Mouse (Mus musculus): ENCODE results near the gene 1190002N15Rik.

Gene 1190002N15Rik

GRCm38 (mm10) chr9:94529146-94529746, 8.6 kb downstream of the 1190002N15Rik start:
- no peak for DNase-seq

GRCm38 (mm10) chr9:94526473-94526872, 11.4 kb downstream of the 1190002N15Rik start:
- no peak for DNase-seq

DNA sequence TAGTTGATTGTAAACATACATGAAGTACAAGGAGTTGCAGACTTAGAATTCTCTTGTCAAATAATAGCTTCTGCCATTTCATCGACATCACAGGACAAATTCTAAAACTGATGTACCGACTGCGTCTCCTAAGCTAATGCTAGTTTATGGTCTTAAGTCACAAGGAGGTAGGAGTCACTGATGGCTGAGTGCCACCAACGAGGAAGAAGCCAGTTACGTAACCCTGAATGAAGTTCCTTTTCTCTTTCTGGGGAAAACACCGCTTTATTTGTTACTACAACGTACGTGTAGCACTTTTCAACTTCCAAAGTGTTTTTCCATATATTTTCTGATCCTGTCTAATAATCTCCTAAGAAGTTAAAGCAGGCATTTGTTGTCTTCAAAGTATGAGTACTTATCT, 25.6 kb downstream of the 1190002N15Rik start:
- no peak for DNase-seq

- DNase-seq, result no peak
Observed at GRCm38 (mm10) chr9:94511139-94511538, 26.7 kb downstream of the 1190002N15Rik start.

DNA sequence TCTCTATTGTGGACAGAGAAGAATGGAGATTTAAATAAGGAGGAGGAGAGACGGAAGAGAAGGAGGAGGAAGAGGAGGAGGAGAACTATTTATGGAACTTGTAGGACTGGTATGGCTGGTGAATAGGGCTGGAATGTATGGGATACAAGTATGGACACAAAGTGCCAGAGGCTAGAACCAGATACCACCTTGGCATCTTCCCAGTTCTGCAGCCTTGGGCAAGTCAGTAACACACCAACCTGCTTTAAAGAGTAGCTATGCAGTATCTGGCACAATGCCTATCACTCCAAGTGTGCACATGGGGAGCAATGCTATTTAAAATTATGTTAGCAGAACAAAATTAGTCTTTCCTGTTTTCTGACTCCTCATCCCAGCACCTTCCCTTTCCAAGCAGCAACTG, 30.9 kb downstream of the 1190002N15Rik start:
- DNase-seq, result no peak

DNA sequence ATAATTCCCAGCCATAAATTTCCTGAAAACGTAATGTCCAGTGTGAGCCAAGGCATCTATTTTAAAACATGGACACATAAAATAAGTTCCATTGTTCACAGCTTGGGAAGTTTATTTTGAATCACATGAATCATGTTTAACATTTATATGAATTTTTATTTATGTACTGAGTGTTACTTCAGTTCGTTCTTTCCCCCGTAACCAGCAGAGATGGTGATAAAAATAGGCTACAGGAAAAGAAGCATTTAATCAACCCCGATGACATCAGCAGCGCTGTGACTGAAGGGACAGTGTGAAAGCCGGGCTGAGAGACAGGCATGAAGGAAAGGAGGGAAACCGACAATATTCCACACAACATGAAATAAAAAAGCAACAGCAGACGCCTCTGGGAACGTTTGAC, 46.4 kb downstream of the 1190002N15Rik start:
- no peak for DNase-seq

- no peak for DNase-seq
Observed at GRCm38 (mm10) chr9:94487976-94488375, 49.9 kb downstream of the 1190002N15Rik start.

DNA sequence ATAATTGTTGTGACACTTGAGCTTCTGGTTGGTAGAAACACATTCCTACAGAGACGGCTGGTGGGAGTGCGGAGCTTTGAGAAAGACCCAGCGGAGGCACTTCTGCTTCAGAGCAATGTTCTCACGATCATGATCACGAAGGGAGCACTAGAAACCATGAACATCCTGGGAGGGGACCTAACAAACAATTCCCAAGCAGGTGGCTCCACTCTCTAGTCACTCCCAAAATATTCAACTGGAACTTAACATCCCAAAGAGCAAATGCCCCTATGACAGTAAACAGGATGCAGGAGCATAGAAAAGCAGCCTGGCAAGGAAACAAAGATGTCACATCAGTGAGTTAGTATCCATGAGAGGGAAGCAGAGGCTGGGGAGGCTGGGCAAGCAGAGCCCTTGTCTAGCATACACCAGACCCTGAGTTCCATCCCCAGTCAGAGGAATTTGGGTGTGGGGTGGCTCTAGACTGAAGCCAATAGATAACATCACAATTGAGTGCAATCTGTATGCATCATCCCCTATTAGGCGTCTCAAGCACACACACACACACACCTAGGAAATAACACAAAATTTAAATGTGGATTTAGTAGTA, 54.5 kb downstream of the 1190002N15Rik start:
- DNase-seq, result peak; percentile 19 to 39

DNA sequence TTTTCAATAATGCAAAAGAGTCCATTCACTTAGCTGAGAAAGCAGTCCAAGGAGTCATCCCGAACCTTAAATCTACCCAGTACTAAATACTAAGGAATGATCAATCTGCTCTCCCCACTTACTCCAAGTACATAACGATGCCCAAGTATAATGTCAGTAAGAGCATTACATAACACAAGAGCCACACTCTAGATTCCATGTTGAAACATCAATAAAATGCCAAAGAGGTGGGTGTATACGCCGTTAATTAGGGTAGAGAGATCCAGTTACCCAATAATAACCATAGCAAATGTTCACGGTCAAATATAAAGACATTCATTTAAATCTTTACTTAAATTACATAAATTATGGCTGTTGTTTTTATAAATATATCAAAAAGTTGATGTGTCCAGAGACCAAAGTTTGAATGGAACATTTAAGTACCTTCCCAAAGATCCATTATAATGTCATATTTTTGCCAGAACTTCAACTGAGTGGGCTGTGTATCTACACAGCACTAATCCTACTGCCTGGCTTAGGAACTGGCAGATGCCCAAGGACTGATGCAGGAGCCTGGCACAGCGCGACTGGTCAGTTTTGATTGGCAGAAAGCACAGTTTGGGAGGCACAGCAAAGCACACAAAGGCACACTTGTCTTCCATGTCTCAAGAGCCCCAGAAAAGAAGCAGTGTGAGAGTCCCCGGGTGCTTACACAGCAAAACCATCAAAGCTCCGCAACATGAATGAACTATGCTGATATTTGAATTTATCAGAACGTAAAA, 55.5 kb downstream of the 1190002N15Rik start:
- peak; percentile 9 to 40 for DNase-seq

DNA sequence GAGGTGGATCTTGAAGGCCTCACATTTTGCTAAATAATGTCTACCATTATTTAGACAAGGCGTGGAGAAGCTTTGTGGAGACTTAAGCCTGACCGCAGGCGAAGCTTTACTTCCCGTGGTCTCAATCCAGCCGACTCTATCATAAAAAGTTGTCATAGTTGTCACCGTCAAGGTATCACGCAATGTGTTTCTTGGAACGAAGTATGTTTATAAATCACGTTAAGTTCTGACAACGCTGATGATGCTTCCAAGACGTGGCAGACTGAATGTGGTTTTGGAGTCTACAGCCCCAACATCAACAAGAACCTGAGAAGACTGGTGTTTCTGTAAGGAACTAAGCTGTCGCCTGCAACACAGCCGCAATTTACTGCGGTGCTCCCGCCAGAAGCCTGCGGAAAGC, 56.8 kb downstream of the 1190002N15Rik start:
- DNase-seq, result peak in 1 of 2 experiments; percentile 38

- no peak for DNase-seq
Observed at GRCm38 (mm10) chr9:94479382-94479781, 58.5 kb downstream of the 1190002N15Rik start.

- peak in 1 of 2 experiments; percentile 35 for DNase-seq
Observed at GRCm38 (mm10) chr9:94478954-94479353, 58.9 kb downstream of the 1190002N15Rik start.

DNA sequence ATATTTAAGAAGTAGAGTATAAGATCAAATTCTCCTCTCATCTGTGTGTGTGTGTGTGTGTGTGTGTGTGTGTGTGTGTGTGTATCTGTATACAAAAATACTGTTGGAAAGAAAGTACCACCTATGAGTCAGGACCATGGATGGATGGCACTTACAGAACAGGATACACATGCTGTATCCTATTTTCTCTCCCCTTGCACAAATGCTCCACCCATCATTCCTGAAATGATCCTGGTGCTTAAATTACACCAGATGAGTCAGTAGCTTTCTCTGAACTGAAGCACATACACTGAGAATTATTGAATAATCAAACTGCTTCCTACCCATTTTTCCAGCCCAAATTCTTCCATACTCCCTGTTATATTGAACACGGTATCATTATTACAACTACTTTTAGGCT, 61.9 kb downstream of the 1190002N15Rik start:
- no peak for DNase-seq

GRCm38 (mm10) chr9:94473898-94474297, 64.0 kb downstream of the 1190002N15Rik start:
- DNase-seq, result no peak

DNA sequence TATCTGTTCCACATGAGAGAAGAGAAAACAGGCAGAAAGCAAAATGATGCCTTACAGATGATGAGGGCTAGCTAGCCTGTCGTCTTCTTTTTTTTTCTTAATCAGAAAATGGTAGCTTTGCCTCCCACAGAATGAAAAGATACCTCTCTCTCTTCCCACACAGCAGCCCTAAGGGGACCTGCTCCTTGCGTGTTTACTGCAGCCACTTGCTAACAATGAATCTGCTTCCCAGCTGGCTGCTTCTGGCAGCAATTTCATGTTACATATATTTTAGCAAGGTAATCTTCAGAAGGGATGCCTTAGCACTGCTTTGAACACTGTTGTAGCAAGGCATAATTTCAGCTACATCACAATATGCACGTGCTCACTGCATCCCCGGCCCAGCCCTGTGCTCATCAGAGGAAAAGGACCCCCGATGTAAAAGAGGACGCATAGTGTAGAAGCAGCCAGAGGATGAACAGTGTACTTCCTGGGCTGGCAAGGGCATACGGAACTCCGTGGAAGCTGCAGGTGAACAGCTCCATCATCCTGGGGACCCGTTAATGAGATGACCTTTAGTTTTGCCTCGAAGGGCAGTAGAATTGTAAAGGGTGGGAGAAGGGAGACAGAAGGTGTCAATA, 64.8 kb downstream of the 1190002N15Rik start:
- no peak for DNase-seq

DNA sequence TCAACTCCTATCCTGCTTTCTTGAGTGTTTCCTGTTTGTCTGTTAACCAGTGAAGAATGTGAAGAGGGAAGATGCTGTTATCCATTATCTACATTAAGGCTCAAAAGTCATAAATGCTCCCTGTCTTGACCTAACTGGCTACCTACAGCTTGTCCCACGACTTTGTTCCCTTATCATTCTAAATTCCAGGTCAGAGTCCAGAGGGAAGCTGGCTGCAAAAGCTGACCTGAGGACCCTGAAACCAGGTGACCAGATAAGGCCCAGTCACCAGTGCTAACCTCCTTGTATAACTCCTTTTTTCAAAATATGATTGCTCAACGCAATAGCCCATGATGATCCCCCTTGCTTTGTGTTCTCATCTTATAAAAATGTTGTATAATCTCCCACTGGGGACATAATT, 66.4 kb downstream of the 1190002N15Rik start:
- DNase-seq, result no peak
